Mouse (Mus musculus) cerebellum, adult (tissue): Measurements from ENCODE around the gene Rab33a.
A peak's percentile ranks its signal among the peaks of the same experiment; 100 is the strongest.

ENCODE experiments used
- ATAC-seq: cut with Nextera tagmentation; 2 replicates; pipeline ENCODE4 v1.9.2; 2017; ENCODE audit warnings: mild to moderate bottlenecking, moderate library complexity, mixed read lengths; ENCODE audit not compliant: insufficient number of reproducible peaks, low FRiP score, low TSS enrichment

The Rab33a gene

DNA sequence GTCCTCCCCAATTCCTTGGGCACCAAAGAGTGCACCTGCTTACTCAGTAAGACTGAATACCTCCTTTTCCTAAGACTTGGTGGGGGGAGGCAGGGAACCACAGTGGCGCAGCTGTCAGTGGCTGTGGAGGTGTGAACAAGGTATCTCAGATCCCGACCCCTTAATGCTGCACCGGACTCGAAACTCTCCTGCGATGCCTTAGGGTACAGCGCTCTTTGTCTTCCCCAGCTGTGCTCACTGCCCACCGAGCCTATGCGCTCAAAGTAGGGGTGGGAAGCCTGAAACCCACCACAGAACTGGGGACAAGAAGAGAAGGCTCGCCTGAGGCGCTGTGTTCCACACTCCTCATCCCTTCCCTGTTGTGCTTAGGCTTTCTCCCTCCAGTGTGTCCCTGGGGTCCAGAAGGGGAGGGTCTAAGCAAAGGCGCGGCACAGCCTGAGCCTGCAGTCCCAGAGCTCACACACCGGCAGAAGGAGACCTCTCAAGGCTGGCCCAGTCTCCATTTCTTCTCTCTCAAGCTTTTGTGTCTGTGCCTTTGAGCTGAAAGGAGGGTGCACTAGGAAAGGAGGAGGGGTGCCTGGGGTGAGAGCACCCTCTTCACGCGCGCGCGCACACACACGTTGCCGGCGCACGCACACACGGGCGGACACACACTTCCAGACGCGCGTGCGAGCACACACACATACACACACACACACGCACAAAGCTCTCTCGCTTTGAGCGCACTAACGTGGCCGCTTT lies at the start of gene Rab33a:
Gene Rab33a (plus strand): TSS at position 478 of the 741 bp plus-strand sequence.
- ATAC-seq = peak; percentile 72

DNA sequence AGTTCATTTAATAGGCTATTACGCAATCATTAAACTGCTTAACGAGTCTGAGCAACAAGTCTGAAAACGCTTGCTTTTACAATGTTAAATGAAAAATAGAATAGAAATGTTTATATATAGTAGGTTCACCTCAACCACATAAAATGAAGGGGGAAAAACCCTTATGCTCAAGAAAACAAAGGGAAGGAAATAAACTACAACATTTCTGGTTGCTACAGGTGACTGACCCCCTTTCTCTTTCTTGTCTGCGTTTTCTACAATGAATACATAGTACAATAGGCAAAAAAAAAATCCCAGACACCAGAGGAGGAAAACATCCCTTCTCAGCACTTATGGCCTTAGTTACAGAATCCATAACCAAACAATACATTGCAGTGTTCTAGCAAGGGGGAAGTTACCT lies 38.0 kb upstream of the Rab33a start:
- ATAC-seq = no peak

DNA sequence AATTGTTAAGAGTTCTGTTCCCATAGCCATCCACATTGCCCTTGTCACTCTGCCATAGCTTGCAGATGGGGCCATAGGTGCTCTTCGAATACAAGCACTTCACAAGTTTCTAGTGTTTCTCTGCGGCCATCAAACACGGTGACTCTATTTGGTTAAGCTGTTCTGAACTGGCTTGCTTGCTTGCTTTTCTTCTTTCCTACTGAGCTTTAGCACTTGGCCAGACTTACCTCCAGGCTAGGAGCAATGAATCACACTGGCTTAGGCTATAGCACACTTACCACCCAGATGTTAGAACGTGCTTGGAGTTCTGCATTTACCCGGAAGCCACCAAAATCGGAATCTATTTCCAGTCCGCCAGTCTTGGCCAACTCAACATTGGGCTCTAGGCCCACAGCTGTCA lies 37.4 kb upstream of the Rab33a start:
- ATAC-seq = no peak

DNA sequence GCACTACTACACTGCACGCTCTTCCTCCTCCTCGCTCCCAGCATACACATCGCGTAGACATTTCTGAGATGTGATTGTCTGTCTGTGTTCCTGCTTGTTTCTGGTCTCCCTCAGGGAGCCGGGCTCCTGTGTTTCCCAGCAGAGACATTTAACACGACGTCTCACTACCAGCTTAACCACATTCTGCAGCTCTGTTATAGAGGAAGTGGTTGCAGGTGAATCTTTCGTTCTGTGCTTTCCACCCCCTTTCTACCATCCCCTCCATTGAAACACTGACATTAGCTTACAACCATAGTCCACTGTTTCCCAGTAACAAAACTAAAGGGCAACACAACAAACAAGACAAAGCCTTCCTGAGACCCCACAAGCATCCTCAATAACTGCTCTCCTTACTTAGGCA lies 25.3 kb upstream of the Rab33a start:
- ATAC-seq = no peak

DNA sequence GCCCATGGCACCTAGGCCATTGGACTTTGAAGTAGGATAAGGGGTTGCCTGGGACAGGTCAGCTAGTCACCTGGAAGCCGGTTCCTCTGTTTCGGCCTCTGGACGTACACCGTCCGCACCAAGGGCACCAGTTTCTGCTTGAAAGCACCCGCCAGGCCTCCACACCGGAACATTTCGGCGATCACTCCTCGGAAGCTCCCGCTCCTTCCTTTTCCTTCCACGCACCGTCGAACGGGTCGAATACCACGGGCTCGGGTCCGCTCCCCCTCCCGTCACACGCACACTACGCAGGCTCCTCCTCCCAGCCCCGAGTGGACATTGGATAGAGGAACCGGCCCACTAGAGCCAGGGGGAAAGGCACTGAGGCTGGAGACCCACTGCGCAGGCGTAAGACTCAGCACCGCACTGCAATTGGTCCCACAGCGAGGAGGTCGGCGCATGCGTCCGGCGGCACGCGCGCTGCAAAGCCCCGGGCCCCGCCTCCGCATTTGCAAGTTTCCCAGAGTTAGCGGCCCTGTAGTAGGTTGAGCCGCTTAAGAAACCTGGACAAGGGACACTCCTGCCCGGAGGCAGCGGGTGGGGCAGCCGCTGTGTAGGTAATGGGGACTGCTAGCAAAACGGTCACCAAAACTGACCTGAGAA lies 5.8 kb upstream of the Rab33a start, which contains the start of gene Aifm1:
Gene Aifm1 (minus strand): TSS at position 398 of the 642 bp plus-strand sequence.
- ATAC-seq = peak; percentile 100

DNA sequence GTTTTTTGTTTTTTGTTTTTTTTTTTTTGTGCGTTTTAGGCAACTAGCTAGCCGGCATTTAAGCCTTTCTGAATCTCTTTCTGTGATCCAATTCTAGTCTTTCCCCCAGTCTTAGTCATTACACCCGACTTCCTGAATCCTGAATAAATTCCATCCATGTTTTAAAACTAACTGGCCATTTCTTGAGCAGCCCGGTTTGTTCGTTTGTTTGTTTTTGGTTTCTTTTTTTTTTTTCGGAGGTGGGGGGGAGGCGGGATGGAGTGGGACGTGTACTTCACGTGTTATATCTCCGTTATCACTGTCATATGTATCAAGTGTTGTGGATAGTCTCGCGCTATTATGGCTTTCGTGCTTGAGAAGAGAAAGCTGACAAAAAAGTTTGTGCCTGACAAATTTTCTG lies 5.3 kb upstream of the Rab33a start:
- ATAC-seq = no peak

DNA sequence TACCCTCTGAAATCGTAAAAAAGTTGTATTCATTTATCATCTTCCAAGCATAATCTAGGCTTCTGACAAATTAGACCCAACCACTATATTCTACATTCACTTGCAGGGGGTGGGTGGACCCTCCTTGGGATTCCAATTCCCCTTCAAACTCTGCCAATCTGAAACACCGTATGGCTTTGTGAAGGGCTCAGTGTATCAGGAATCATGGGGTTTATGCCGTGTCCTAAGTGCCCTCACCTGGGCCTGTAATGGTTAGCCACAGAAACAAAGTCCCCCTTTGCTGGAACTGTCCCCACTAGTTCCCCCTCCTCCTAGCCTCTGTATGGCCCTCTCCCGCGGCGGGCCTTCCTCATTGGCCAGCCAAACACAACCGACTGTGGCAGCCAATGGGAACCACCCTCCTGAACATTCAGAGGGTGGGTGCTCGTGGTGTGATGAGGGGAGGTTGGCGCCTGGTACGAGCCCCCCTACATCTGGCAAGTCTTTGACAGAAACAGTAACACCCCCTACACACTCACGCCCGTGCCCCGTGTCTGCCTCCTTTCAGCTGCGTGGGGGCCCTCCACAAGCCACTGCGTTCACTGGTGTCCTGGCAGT lies 776 bp upstream of the Rab33a start:
- peak; percentile 69 for ATAC-seq

DNA sequence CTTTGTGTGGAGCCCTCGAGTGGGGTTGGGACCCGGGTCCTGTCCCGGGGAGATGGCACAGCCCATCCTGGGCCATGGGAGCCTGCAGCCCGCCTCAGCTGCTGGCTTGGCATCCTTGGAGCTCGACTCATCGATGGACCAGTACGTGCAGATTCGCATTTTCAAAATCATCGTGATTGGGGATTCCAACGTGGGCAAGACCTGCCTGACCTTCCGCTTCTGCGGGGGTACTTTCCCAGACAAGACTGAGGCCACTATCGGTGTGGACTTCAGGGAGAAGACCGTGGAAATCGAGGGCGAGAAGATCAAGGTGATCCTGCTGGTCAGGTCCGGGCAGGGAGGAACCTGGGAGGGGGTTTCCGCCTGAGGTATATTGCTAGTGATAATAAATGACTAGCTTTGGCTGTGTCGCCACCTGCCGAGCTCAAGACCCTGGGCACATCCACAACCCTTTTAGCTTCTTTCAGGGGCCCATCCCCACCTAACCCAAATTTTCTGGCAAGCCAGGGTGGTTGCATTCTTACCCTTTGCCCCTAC lies 532 bp downstream of the Rab33a start:
- ATAC-seq = no peak

DNA sequence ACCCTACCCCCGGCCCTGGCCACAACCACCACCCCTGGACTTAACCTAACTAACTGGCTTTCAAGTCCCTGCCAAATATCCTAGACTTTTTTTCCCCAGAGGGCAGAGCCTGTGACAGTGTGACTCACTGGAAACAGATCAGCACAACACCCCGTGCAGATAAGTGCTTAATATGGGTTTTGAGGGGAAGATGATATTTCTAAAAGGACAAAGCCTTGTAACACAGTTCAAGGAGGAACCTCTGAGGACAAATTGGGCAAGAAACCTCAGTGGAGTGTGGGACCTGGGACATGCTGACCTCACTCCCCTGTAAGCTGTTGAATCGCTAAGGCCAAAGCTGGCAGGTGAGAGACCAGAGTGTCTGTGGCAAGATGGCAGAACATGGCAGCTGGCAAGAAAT lies 2.6 kb downstream of the Rab33a start:
- ATAC-seq = no peak

DNA sequence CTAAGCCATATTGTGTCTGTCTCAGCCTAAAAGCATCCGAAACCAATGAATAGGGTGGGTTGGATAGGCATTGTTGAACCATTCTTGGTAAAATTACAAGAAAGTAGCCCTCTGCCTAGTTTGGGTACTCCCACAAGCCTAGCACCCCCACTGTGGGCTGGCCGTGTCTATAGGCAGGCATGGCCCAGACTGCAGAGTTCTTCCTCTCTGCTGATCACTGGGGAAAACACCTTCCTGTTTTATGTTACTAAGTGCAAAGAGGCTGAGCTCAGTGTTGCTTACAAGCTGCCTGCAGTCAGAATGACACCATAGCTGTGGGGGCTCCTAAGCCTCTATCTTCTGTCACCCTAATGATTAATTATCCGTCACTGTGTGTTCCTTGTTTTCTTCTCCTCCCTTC lies 4.4 kb downstream of the Rab33a start:
- no peak for ATAC-seq

DNA sequence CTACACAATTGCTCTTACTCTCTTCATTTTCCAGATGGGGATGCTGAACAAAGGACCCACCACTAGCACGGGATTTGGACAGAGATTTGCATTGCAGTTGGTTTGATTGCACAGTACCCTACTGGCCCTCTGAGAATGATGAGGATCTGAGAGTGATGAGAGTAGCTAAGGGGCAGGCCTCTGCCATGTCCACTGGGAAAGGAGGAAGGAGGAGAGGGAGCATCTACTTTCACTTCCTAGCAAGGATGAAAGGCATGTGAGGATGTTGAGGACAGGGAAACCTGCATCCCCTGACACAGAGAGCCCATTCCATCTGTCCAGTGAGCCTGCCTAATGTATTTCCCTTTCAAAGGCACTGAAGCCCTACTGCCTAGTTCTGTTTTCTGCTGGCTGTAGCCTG lies 6.2 kb downstream of the Rab33a start:
- no peak for ATAC-seq

DNA sequence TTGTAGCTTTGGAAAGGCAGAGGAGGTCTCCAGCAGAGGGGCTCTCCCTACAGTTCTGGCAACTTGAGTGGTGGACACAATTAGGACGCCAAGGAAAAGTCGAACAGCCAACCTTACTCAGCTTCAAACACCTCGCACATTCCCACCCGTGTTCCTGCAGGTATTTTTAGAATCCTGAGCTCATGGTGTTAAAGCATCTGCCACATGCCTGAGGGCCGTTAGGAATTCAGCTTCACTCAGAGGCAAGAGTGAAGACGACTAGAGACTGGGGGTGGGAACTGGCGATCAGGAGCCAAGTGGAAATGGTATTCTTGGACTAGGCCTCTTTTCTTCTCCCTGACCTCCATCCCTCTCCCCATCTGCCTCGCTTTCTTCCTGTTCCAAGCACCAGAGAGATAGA lies 6.8 kb downstream of the Rab33a start:
- ATAC-seq = peak; percentile 56; the same call in 1 of the 2 replicates

DNA sequence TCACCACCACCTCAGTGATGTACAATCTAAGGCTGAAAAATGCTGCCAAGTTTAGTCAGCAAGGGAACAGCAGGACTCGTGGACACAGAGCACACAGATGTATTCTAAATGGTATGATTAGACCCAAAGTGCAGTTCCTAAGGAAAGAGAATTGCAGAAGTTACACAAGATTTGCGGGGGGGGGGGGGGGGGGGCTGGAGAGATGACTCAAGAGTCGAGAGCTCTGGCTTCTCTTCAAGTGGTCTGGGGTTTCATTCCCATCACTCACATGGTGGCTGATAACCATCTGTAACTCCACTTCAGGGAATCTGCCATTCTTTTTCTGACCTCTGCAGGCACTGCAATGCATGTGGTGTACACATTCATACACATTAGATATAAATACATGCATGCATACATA lies 7.3 kb downstream of the Rab33a start:
- ATAC-seq = no peak

DNA sequence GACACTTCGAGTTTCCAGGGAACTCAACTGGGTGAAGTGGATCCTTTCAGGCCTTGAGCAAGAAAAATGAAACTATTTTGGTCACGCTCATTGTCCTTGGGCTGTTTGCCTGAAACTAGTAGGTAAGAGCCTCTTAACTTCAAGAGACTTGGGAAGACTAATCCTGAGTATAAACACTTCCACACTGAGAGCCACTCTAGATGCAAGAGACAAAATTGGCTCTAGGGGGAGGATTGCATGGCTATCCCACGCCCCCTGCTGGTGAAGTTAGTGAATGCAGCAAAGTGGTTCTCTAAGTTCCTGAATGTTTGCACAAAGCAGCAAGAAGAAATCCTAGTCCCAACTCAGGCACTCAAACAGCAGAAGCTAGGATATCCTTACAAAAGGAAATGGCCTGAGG lies 13.1 kb downstream of the Rab33a start:
- peak; percentile 64 for ATAC-seq
